Mouse (Mus musculus): Measurements from ENCODE around the gene E2f2. TPM values are rescaled to one million over a fixed set of nuclear protein-coding genes. Genes with fewer than 3 reads are reported as not detected.
A peak's percentile ranks its signal among the peaks of the same experiment; 100 is the strongest.

E2f2 gene
- 10 to 100 TPM; 15.0 to 44.4 (median 16.8) TPM for polyA plus RNA-seq (2017; shearing (Covaris generic))

DNA sequence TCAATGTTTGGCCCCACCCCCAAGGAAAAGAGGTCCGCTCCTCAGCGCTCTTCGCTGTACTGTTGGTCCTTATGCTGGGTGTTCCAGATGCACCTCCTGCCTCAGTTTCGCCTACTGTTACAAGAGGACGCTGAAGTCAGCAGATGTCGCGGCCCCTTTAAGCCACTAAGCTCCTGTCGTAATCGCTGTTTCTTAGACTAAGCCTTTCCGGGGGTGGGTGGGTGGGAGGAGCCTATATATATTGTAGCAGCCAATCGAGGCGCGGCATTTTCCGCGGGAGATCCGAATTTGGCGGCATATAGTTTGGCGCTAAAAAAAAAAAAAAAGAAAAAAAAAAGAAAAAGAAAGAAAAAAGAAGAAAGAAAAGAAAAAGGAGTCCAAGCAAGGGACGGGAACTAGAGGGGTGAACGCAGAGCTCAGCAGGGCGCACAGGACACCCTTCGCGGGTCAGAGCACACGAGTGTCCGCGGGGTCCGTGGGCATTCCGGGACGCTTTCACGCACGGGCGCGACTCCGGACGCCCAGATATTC lies at the start of gene E2f2:
E2f2 (plus strand) TSS at position 384 of the 531 bp plus-strand sequence.
- ATAC-seq = peak; percentile 85

DNA sequence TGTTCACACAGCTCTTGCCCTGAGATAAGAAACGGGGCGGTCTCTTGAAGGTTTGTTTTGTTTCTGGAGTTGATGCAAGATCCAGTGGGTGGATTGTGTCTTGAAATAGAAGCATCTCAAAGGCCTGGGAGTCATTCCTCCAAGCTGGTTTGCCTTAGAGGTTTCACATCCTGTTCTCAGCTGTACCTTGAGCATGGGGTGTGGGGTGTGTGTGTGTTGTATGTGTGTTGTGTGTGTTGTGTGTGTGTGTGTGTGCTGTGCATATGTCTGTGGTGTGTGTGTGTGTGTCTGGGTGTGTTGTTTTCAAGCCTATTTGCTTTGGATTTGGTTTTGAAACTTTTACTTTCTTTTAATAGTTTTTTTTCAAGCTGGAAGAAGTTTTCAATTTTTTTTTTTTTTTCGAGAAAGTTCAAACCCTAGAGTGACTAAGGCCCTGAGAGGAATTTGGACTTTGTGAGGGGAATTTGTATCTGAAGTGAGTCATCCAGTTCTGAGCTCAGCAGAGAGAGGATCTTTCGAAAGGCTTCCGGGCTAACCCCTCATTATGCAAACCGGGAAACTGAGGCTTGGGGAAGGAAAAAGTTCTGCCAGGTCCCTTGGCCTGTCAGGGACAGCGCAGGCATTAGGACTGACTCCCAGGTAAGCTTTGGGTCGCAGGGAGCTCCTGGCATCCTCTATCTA lies 48.9 kb upstream of the E2f2 start:
- peak; percentile 69 for ATAC-seq

DNA sequence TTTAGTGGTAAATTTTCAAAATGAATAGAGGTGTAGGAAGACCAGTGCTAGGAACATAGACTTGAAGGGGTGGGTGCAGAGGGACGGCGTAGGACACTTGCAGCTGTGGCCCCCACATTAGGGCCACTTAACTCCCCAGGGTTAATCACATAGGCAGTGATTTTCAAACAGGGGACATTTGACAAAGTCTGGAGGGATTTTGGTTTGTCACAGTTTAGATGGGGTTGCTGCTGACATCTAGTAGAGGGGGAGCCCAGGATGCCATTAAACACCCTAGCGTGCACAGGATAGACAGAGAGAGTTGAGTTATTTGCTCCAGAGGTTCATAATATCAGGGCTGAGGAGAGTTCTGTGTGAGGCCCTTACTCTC lies 48.4 kb upstream of the E2f2 start:
- no peak for ATAC-seq

DNA sequence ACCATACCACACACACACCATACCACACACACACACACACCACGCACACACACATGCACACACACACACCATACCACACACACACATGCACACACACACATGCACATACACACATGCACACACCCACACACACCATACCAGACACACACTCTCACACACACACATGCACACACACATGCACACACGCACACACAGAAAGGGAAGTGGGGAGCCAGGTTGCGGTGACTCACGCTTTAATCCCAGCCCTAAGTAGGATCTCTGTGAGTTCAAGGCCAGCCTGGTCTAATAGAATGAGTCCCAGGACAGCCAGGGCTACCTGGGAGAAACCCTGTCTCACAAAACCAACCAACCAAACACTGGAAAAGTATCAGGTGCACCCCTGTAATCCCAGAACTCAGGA lies 47.6 kb upstream of the E2f2 start:
- no peak for ATAC-seq

DNA sequence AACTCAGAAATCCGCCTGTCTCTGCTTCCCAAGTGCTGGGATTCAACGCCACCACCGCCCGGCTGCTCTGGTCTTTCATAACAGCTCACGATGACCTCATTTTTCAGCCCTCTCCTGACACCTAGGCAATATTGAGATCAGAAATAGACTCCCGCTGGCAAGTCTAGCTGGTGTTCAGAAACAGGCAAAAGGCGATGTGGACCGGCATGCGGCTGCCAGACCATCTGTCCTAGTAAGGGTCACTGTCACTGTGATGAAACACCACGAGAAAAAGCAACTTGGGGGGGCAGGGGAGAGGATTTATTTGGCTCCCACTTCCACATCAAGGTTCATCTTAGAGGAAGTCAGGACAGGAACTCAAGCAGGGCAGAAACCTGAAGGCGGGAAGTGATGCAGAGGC lies 46.7 kb upstream of the E2f2 start:
- no peak for ATAC-seq

DNA sequence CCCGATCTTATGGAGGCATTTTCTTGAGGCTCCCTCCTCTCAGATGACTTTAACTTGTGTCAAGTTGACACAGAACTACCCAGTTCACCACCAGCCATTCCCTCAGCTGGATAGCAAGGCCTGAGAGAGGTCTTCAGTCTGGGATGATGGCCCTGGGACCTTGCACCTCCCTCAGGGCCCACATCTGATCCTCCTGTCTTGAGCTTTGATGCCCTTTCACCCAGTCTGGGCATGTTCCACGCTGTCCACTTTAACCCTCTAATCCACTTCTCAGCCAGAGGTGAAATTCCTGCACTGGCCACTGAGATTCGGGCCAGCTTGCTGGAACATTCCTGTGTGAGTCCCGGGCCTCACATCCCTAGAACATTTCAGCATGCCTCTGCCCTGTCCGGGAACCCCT lies 46.2 kb upstream of the E2f2 start:
- no peak for ATAC-seq

DNA sequence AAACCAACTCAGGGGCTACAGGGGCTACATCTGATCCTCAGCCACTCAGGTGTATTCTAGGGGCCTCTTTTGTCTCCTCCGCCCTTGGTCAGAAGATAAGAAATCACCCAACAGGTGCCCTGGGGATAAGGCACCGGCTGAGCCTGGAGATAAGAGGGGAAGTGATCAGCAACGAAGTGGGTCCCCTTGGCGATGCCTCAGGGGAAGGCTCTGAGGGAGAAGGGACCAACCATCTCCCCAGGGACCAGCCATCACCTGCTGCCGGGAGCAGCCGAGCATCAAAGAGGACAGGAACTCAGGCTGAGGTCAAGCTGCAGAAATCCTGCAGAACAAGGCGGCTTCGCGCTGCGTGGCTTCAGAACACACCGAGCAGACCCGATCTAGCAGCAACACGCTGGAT lies 44.5 kb upstream of the E2f2 start:
- no peak for ATAC-seq

DNA sequence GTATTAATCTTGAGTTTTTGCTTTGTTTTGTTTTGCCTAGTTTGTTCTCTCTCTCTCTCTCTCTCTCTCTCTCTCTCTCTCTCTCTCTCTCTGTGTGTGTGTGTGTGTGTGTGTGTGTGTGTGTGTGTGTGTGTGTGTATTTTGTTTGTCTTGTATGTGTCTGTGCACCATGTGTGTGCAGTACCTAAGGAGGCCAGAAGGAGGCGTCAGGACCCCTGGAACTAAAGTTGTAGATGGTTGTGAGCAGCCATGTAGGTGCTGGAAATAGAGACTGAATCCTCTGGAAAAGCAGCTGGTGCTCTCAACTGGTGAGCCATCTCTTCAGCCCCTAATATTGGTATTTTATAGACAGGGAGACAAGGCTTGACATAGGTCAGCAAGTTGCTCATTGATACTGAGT lies 42.4 kb upstream of the E2f2 start:
- no peak for ATAC-seq

DNA sequence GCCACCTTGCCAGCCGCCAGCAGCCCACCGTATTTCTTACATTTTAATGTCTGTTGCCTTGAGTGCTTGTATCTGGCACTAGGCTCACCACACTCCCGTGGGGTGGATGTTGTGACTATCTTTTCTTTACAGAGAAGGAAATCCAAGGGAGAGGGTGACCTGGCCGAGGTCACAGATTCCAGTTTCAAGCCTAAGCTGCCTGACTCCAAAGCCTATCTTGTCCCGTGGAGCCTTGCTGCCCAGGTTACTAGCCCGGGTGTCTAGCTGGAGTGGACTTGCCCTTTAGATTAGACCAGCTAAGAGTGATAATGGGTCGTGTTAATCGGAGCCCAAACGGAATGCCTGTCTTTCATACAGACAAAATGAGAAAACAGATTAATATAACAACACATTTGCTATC lies 38.4 kb upstream of the E2f2 start:
- ATAC-seq = no peak

DNA sequence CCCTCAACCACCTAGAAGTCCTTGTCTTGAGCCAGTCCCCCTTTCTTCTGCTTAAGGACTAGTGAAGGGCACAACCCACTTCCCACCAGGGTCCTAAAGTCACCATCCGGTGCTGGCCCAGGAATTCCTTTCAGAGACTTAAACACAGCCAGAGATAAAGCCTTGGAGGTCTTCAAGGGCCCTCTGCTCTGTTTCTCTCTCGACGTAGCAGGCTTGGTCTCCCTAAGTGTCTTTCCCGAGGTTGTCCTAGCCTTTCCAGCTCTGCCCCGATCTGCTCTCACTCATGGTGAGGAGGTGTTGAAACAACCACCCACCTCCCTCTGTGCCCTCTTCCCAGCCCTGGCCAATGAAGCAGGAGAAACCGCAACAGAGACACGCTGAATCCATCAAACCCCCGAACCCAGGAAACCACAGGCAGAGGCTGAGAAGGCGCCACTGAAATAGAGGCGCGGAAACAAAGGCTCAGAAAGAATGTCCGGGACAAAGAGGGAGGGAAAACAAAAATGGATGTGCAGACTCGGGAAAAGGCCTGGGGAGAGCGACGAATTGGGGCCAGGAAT lies 37.7 kb upstream of the E2f2 start:
- no peak for ATAC-seq

DNA sequence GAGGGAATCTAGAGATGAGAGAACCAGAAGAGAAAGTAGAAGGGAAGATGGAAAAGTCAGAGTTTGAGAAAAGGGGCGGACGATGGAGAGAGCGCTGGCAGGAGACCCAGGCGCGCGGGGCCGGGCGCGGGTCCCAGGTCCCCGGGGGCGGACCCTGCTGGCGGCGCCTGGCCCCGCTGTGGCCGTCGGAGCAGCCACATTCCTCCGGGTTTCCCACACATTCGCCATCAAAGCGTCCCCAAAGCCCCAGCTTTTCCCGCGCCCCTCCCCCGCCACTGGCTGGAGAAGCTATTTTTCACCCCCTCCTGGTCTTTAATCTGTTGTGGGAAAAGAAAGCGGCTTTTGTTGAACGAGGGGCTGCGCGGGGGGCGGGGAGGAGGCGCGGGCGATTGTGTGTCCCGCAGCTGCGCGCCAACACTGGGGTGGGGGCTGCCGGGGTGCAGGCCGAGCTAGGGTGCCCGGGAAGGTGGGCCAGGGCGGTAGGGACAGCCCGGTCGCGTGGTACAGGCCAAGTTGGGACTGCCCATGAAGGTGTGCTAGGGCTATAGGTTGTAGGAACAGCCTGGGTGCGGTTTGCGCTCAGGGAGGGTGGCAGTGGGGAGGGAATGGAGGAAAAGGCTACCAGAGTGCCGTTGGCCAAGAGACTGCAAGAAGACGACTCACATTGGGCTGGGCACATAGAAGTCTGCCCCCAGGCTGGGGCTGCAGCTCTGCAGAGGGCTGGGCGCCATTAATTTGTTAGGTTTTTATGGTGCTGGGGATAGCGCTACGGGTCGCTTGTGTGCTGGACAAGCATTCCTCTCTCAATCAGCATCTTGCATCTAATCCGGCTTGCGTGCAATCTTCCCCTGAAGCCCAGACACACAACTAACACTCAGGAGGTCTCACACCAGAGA lies 37.0 kb upstream of the E2f2 start:
- no peak for ATAC-seq

DNA sequence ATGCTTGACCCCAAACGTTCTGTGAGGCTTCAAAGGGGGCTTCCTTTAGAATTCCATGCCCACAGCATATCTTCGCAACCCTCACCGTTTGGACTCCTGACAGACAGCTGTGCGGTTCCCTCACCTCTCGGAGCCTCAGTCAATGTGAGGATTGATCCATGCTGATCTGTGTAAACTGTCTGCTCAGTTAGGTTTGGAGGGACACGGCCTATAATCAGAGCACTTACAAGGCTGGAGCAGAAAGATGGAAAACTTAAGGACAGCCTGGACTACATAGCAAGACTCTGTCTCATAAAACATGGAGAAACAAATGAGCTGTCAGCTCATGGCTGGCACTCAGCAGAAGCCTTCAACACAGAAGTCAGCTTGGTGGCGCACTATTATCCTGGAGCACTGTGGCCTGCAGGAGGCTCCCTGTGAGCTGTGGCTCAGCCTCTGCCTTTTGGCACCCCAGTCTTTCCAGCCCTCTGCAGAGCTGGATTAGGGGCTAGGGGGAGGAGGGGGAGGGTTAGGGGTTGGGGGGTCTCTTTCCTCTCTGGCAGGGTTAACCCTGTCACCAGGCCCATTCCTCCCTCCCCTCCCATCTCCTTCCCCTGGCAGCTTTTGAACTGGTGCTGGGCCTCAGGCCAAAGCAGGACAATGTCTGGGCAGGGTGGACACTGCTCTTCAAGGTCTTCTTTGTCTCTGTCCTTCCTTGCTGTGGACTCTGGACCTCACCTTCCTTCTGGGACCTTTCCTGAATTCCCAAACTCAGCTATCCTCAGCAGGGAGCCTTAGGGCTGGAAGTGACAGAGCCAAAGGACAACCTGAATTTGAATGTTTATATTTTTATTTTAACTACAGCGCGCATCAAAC lies 36.1 kb upstream of the E2f2 start:
- ATAC-seq = no peak

DNA sequence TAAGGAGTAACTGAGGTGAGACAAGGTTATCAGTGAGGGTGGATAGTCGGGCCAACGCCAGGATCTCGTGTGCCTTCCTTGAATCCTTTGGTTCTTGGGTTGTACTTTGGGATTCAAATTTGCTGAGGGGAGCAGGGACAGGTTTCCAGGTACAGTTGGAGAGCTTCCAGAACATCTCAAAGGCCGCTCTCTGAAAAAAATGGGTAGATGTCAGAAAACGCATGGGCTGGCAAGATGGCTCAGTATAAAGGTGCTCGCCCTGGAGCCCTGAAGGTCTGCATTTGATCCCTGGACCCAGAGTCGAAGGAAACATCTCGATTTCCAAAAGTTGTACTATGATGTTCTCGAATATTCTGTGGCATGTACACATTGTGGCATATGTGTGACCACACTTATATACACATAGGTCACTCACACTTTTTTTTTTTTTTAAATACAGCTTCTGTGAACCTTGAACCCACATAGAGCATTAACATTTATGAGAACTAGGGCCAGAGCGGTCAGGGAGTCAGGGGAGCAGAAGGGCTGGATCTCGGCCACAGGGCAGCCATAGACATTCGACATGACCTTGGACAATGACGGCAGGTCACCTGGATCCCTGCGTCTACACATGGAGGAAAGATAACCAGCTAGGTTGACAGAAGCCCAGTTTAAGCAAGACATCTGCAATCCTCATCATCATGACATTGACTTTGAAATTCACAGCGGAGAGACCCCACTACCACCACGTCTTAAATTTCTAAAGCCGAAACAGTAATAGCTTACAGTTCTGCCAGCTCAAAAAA lies 32.7 kb upstream of the E2f2 start:
- ATAC-seq = no peak

DNA sequence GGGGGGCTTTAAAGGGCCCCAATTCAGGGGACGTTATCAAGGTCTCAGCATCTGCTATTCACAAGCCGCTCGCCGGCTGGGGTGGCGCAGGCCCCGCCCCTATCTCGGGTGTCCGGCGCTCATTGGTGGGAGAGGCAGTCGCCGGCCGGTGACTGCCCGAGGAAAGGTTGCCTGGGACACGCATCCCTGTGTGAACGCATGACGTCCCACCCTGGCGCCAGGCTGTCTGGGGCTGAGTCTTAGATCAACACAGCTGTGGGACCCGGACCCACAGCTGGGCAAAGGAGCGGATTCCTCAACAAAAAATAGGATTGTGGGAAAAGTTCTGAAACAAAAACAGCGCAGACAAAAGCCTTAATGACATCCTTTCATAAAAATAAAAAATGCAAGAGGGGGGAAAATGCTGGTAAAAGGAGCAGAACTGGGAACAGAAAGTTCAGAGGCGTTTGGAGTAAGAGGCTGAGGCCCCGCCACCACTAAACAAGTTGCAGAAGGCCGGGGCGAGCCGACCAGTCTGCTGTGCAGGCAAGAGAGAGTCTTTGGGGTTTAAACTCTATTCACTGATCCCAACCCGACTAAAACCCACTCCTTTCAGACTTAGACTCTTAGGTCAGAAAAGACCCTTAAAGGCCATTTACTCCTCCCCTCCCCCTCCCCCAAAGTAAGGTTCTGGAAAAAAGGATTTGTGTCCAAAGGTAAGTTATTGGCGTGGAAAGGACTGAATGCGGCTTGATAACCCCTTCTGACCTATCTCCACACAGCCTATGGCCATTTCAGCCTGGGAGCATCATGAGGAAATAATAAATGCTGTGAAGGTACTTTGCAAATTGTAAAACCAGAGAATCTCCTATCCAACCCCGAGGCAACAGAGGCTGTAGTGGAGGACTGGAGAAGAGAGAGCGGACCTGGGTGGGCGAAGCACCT lies 31.6 kb upstream of the E2f2 start:
- no peak for ATAC-seq

DNA sequence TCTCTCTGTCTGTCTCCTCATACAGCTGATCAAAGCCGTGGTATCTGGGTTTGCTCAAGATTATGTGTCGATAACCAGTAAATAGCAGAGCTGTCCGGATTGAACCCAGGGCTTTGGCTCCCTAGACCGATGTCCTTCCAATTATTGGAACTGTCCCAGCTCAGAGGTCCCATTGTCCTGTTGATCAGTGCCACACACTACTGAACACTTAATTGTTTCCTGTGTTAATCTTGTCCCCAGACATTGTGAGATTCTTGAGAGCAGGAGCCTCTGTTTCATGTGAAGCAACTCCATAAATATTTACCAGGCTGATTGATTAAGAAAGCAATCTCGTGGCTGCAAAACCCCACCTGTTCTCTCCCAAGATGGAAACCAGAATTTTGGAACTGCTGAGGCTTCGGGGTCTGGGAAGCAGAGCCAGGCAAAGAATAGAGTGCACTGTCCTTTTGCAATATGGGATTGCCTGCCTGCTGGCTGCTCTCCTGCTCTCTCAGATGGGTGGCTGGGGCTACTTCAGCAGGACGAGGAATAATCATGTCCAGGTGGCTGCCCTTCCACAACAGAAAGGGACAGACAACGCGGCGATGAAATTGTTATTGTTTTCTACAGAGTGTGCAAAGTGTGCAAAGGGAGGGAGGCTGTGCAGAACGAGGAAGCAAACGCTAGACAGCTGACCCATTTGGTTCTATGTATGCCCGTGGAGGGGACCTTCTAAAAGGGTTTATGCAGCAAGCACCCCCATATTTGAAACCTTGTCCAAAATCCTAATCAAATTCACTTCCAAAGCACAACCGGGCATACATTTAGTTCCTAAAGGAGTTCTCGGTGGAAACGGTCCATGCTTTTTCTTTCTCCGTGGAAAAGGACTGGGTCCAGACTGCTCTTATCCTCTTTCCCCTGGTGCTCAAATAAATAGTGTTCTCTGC lies 29.7 kb upstream of the E2f2 start:
- ATAC-seq = no peak

DNA sequence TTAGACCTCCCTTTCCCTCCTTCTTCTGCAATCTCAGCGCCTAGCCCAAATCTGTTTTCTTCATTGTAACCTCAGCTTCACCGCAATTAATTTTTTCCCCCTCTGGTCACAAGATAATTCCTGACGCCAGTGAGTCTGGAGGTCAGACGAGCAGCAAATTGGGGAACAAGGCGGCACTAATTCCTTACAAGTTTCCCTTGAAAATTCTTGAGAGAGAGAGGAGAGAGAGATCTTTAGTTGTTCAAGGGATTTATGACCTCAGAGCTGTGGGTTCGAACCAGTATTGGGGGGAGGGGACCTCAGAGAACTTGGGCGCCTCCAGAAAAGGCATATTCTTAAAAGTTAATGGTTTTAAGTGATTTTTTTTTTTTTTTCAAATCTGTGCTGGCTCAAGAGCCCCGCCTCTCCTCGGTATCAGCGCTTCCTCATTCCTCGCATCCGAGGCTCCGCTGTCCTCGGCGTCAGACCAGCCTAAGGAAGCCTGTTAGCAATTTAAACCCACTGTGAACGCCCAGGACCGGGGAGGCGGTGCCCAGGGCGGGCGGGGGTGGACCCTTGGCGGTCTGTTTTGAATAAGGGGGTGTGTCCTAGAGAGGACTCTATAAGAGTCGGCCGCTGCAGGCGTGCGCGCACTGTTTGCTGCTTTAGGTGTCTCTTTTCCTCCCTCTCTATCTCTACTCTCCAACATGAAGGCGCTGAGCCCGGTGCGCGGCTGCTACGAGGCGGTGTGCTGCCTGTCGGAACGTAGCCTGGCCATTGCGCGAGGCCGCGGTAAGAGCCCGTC lies 28.8 kb upstream of the E2f2 start, which contains the start of gene Id3:
Id3 (plus strand) TSS at position 305 of the 784 bp plus-strand sequence.
- peak; percentile 80 for ATAC-seq

DNA sequence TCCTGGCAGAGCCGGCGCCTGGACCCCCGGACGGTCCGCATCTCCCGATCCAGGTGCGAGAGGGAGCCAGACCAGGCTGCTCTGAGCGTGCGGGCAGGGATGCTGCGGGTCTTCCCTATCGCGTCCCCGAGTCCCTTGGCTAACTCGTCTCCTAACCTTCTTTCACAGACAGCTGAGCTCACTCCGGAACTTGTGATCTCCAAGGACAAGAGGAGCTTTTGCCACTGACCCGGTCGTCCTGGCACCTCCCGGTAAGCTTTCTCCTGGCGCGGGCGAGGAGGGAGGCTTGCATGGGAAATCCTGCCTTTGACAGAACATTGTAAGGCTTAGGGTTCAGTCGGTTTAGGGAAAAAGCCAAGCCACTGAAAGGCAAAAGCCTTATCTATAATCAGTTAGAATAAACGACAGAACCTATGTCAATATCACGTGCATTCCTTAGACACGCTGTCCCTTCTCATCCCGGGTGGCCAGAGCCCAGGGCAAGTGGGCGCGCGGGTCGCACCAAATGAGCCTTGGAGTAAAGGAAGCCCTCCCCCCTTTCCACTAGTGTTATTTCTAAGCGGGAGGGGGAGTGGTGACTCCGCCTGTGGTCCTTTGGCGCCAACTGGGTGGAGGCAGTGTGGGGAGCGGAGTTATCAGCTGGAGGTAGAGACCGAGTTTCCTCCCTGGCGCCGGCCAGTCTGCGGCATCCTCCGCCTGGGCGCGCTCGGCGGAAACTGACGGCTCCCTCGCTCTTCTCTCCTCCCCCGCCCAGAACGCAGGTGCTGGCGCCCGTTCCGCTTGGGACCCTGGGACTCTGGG lies 27.9 kb upstream of the E2f2 start:
- ATAC-seq = peak; percentile 50

DNA sequence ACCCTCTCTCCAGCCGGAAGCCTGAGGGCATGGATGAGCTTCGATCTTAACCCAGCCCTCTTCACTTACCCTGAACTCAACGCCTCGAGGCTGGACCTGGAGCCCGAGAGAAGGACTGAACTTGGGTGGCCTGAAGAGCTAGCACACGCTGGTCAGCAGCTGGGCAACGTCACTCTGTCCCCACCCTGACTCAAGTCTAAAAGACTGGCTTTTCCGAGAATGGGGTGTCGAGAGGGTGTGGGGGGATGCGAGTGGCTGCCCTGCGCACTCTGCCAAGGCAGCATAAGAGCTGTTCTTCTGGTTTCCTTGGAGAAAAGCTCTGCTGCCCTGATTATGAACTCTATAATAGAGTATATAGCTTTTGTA lies 27.3 kb upstream of the E2f2 start:
- ATAC-seq = no peak

Data from inflammation-experienced regulatory T-cells, adult 6 months (primary cell).